Mouse (Mus musculus) heart, embryonic 11.5 days (tissue): ENCODE data around the gene Cers6. TPM values are rescaled to one million over a fixed set of nuclear protein-coding genes. Genes with fewer than 3 reads are reported as not detected.

Source experiments
- ATAC-seq: fragments of 200-750 bp; cut with Nextera tagmentation; replicated peaks from 2 replicates; pipeline ENCODE4 v1.8.0; 2017; ENCODE audit warnings: moderate library complexity; ENCODE audit not compliant: insufficient number of reproducible peaks, low FRiP score, low TSS enrichment
- H3K27ac ChIP-seq: fragments of 300-500 bp; sonication (generic); 2 replicates; pipeline ENCODE4 v1.5.1; 2014; ENCODE audit warnings: mild to moderate bottlenecking, low read depth, low read length
- H3K27me3 ChIP-seq: fragments of 300-500 bp; sonication (generic); 2 replicates; pipeline ENCODE4 v1.6.1; 2014; ENCODE audit warnings: mild to moderate bottlenecking, low read length, mixed read lengths; ENCODE audit not compliant: control insufficient read depth, insufficient read depth
- H3K36me3 ChIP-seq: fragments of 300-500 bp; sonication (generic); 2 replicates; pipeline ENCODE4 v1.6.1; 2014; ENCODE audit warnings: mild to moderate bottlenecking, low read length, moderate library complexity, mixed read lengths; ENCODE audit not compliant: control insufficient read depth, insufficient read depth
- H3K4me1 ChIP-seq: fragments of 300-500 bp; sonication (generic); 2 replicates; pipeline ENCODE4 v1.6.1; 2014; ENCODE audit warnings: low read length; ENCODE audit not compliant: control insufficient read depth, insufficient read depth
- H3K4me2 ChIP-seq: fragments of 300-500 bp; sonication (generic); 2 replicates; pipeline ENCODE4 v1.6.1; 2014; ENCODE audit warnings: mild to moderate bottlenecking, moderate library complexity
- H3K4me3 ChIP-seq: fragments of 300-500 bp; sonication (generic); 2 replicates; pipeline ENCODE4 v1.5.1; 2014; ENCODE audit warnings: low read depth, low read length
- H3K9ac ChIP-seq: fragments of 300-500 bp; sonication (generic); 2 replicates; pipeline ENCODE4 v1.6.1; 2014; ENCODE audit warnings: mild to moderate bottlenecking, low read depth, low read length, moderate library complexity
- H3K9me3 ChIP-seq: fragments of 300-500 bp; sonication (generic); replicated peaks from 2 replicates; pipeline ENCODE4 v1.6.1; 2016; ENCODE audit warnings: low read length; ENCODE audit not compliant: control insufficient read depth
- WGBS: fragments of 180-500 bp; shearing (Covaris S2); extraction: QIAGEN DNeasy Blood & Tissue Kit; methylation state at CpG from one replicate; pipeline ENCODE4 v1.1.7; 2014; ENCODE audit not compliant: insufficient replicate concordance; 5-methylcytosine and 5-hydroxymethylcytosine counted together
- polyA plus RNA-seq: library from polyadenylated mRNA; unstranded; fragments of >200 nt; fragmentation: Nextera tagmentation; extraction: Ambion mirVana; gene quantifications from 2 replicates; pipeline ENCODE4 v1.2.1, GENCODE M21; 2014

Gene Cers6
- polyA plus RNA-seq, 1 experiment from 2014 or later: 31.6 TPM

GRCm38 (mm10) chr2:68889661-68890170 lies 28.5 kb downstream of the Cers6 start:
- no peak overlapping the region for H3K27ac ChIP-seq
- no peak overlapping the region for H3K9ac ChIP-seq
- no peak for ATAC-seq
- no peaks in the 10 kb centered on the region for H3K27me3 ChIP-seq
- peaks cover 18% of the 10 kb centered on the region for H3K4me1 ChIP-seq
- H3K36me3 ChIP-seq: no peaks in the 10 kb centered on the region
- H3K4me3 ChIP-seq: no peak overlapping the region
- H3K4me2 ChIP-seq: no peak overlapping the region
- H3K9me3 ChIP-seq: no peaks in the 10 kb centered on the region
- WGBS: 73% methylated on average over 5 of the region's 5 CpGs

- 92% methylated on average over 4 of the region's 4 CpGs for WGBS
- no peaks in the 10 kb centered on the region for H3K36me3 ChIP-seq
These were observed 31.2 kb downstream of the Cers6 start for GRCm38 (mm10) chr2:68892476-68892875.

GRCm38 (mm10) chr2:68895044-68895764 lies 34.0 kb downstream of the Cers6 start:
- H3K27me3 ChIP-seq: no peaks in the 10 kb centered on the region
- no peaks in the 10 kb centered on the region for H3K9me3 ChIP-seq
- H3K4me3 ChIP-seq: no peak overlapping the region
- no peak overlapping the region for H3K4me2 ChIP-seq
- WGBS: 77% methylated on average over 10 of the region's 10 CpGs
- H3K4me1 ChIP-seq: peaks cover 11% of the 10 kb centered on the region
- H3K36me3 ChIP-seq: no peaks in the 10 kb centered on the region
- H3K27ac ChIP-seq: no peak overlapping the region
- no peak for ATAC-seq
- no peak overlapping the region for H3K9ac ChIP-seq

More at GRCm38 (mm10) chr2:68892476-68892875, 31.2 kb downstream of the Cers6 start:
- Histone ChIP-seq H3K4me1 (peaks cover 9% of the 10 kb centered on the region), H3K27me3 (no peaks in the 10 kb centered on the region), H3K4me2 (no peak overlapping the region), H3K9me3 (no peaks in the 10 kb centered on the region), H3K4me3 (no peak overlapping the region), H3K9ac (no peak overlapping the region), H3K27ac (no peak overlapping the region)
- ATAC-seq: no peak

GRCm38 (mm10) chr2:68896196-68896595 lies 35.0 kb downstream of the Cers6 start:
- H3K27ac ChIP-seq: no peak overlapping the region
- H3K9me3 ChIP-seq: no peaks in the 10 kb centered on the region
- 46% methylated on average over 4 of the region's 4 CpGs for WGBS
- no peak overlapping the region for H3K9ac ChIP-seq
- no peak for ATAC-seq
- H3K4me1 ChIP-seq: peaks cover 21% of the 10 kb centered on the region
- no peaks in the 10 kb centered on the region for H3K27me3 ChIP-seq
- H3K36me3 ChIP-seq: no peaks in the 10 kb centered on the region
- H3K4me3 ChIP-seq: no peak overlapping the region
- H3K4me2 ChIP-seq: no peak overlapping the region; the same call in 1 of the 2 replicates

- 68% methylated on average over 7 of the region's 7 CpGs for WGBS
- Histone ChIP-seq H3K9me3 (no peaks in the 10 kb centered on the region), H3K36me3 (no peaks in the 10 kb centered on the region), H3K27me3 (no peaks in the 10 kb centered on the region), H3K4me3 (no peak overlapping the region), H3K27ac (no peak overlapping the region), H3K4me1 (peaks cover 21% of the 10 kb centered on the region), H3K9ac (no peak overlapping the region), H3K4me2 (no peak overlapping the region)
- ATAC-seq: no peak
These were observed 38.7 kb downstream of the Cers6 start for GRCm38 (mm10) chr2:68899770-68900521.

- no peak overlapping the region for H3K9ac ChIP-seq
- peak overlapping the region; percentile 41 for H3K27ac ChIP-seq
- WGBS: 20% methylated on average over 9 of the region's 9 CpGs
- peaks cover 21% of the 10 kb centered on the region for H3K4me1 ChIP-seq
- ATAC-seq: peak; percentile 63
- peak overlapping the region; percentile 31 for H3K4me2 ChIP-seq
- H3K9me3 ChIP-seq: no peaks in the 10 kb centered on the region
- H3K36me3 ChIP-seq: no peaks in the 10 kb centered on the region
- no peak overlapping the region for H3K4me3 ChIP-seq
- H3K27me3 ChIP-seq: no peaks in the 10 kb centered on the region
These were observed 39.6 kb downstream of the Cers6 start for GRCm38 (mm10) chr2:68900640-68901378.

- Histone ChIP-seq H3K9ac (no peak overlapping the region), H3K36me3 (no peaks in the 10 kb centered on the region), H3K4me2 (no peak overlapping the region), H3K4me1 (peaks cover 18% of the 10 kb centered on the region), H3K4me3 (no peak overlapping the region), H3K27ac (no peak overlapping the region), H3K27me3 (no peaks in the 10 kb centered on the region), H3K9me3 (no peaks in the 10 kb centered on the region)
- ATAC-seq: no peak
- 73% methylated on average over 2 of the region's 2 CpGs for WGBS
These were observed 40.5 kb downstream of the Cers6 start for GRCm38 (mm10) chr2:68901708-68902107.

- Histone ChIP-seq H3K9me3 (no peaks in the 10 kb centered on the region), H3K27me3 (no peaks in the 10 kb centered on the region), H3K27ac (no peak overlapping the region), H3K4me3 (no peak overlapping the region), H3K36me3 (no peaks in the 10 kb centered on the region), H3K4me2 (no peak overlapping the region), H3K4me1 (peaks cover 15% of the 10 kb centered on the region), H3K9ac (no peak overlapping the region)
- WGBS: 74% methylated on average over 6 of the region's 6 CpGs
- no peak for ATAC-seq
These were observed 41.3 kb downstream of the Cers6 start for GRCm38 (mm10) chr2:68902546-68902945.
